Mouse (Mus musculus) ES-Bruce4 (cell line): ENCODE data around the gene Rad21l.

Experiments
- CTCF ChIP-seq: IDR thresholded peaks from one replicate; pipeline ENCODE4 v1.8.1; 2011; ENCODE audit warnings: low read depth, low read length
- EP300 ChIP-seq: IDR thresholded peaks from 2 replicates; pipeline ENCODE4 v1.6.1; 2011; ENCODE audit warnings: low read depth, low read length; ENCODE audit not compliant: insufficient read depth
- POLR2A ChIP-seq: IDR thresholded peaks from one replicate; pipeline ENCODE4 v1.8.1; 2011; ENCODE audit warnings: low read length; ENCODE audit not compliant: insufficient read depth

GRCm38 (mm10) chr2:151634903-151635302 is 33.4 kb downstream of the Rad21l start:
- TF ChIP-seq POLR2A = no peak
- TF ChIP-seq CTCF = no peak
- TF ChIP-seq EP300 = no peak
